In genomic region chr3:86547251-86547791, GRCm38 (mm10) we compare ENCODE assay signal across 8 mouse cellular contexts. TPM values are rescaled to one million over a fixed set of nuclear protein-coding genes. Genes with fewer than 3 reads are reported as not detected.
DNase-seq lines count a peak whose midpoint lies in the region; ATAC-seq and TF ChIP-seq lines count a peak whose summit lies in the region.

No protein-coding gene starts in this region.

- peak overlapping the region; percentile 65 for H3K4me3 ChIP-seq in testis, adult 2 months (ENCODE audit: control insufficient read depth, low read depth, low read length)
- peak overlapping the region; percentile 40 for H3K4me3 ChIP-seq in liver, embryonic 15.5 days (replicated peaks)
- H3K4me3 ChIP-seq in stomach, embryonic 16.5 days (replicated peaks; ENCODE audit: low read length), result peak overlapping the region; percentile 38

- H3K27me3 ChIP-seq in testis, adult 2 months (ENCODE audit: control insufficient read depth, insufficient read depth, low read length), result no peaks in the 10 kb centered on the region
- peaks cover 67% of the 10 kb centered on the region for H3K27me3 ChIP-seq in liver, embryonic 15.5 days
- peaks cover 39% of the 10 kb centered on the region for H3K27me3 ChIP-seq in stomach, embryonic 16.5 days (ENCODE audit: control insufficient read depth, insufficient read depth, low read length)

- no peak for ATAC-seq in liver, embryonic 15.5 days (ENCODE audit: insufficient read depth)
- ATAC-seq in stomach, embryonic 16.5 days (ENCODE audit: insufficient read depth, low FRiP score), result no peak

- no peak overlapping the region for H3K9ac ChIP-seq in liver, embryonic 15.5 days
- H3K9ac ChIP-seq in stomach, embryonic 16.5 days (ENCODE audit: low read length), result peak overlapping the region; percentile 49

- TF ChIP-seq CTCF in testis, adult 2 months (IDR thresholded peaks at IDR 0.05; ENCODE audit: control insufficient read depth, insufficient read depth, insufficient replicate concordance, low read depth, low read length), result no peak

- no peaks in the 10 kb centered on the region for H3K36me3 ChIP-seq in testis, adult 2 months (ENCODE audit: control insufficient read depth, insufficient read depth, low read length)
- H3K36me3 ChIP-seq in liver, embryonic 15.5 days (replicated peaks), result no peaks in the 10 kb centered on the region
- no peaks in the 10 kb centered on the region for H3K36me3 ChIP-seq in stomach, embryonic 16.5 days (ENCODE audit: control insufficient read depth, insufficient read depth, low read length)

- TF ChIP-seq POLR2A in testis, adult 2 months (IDR thresholded peaks at IDR 0.05; ENCODE audit: control insufficient read depth, low read depth, low read length), result no peak

- DNase-seq in cerebellum, adult 11 months, result peak; percentile 25
- DNase-seq in cerebellum, adult 9-10 months, result no peak
- DNase-seq in testis, postnatal 10 days (ENCODE audit: low spot score), result no peak
- peak; percentile 31 to 50 for DNase-seq in heart, postnatal 10 days
- DNase-seq in ovary, postnatal 14 days (ENCODE audit: low spot score), result no peak

- H3K4me1 ChIP-seq in testis, adult 2 months (ENCODE audit: control insufficient read depth, insufficient read depth, low read length), result peaks cover 8% of the 10 kb centered on the region
- H3K4me1 ChIP-seq in liver, embryonic 15.5 days (replicated peaks), result peaks cover 18% of the 10 kb centered on the region
- peaks cover 6% of the 10 kb centered on the region; the same call in 1 of the 2 replicates for H3K4me1 ChIP-seq in stomach, embryonic 16.5 days (ENCODE audit: control insufficient read depth, insufficient read depth, low read length)

- WGBS in liver, embryonic 15.5 days (ENCODE audit: insufficient replicate concordance), result 2% methylated on average over 42 of the region's 42 CpGs
- 7% methylated on average over 42 of the region's 42 CpGs for WGBS in stomach, embryonic 16.5 days

- H3K9me3 ChIP-seq in liver, embryonic 15.5 days (replicated peaks), result no peaks in the 10 kb centered on the region
- no peaks in the 10 kb centered on the region for H3K9me3 ChIP-seq in stomach, embryonic 16.5 days (replicated peaks; ENCODE audit: control insufficient read depth, low read length)

- H3K4me2 ChIP-seq in liver, embryonic 15.5 days, result peak overlapping the region; percentile 58
- peak overlapping the region; percentile 49 for H3K4me2 ChIP-seq in stomach, embryonic 16.5 days (ENCODE audit: low read depth, low read length)

- H3K27ac ChIP-seq in testis, adult 2 months (ENCODE audit: control insufficient read depth, insufficient read depth, low read depth, low read length), result no peak overlapping the region
- no peak overlapping the region for H3K27ac ChIP-seq in liver, embryonic 15.5 days (replicated peaks)
- peak overlapping the region; percentile 47 for H3K27ac ChIP-seq in stomach, embryonic 16.5 days (ENCODE audit: low read length)

- intact Hi-C loops in heart, postnatal 10 days (cut with DNase I), result loop anchor here (5.0 kb wide), 1 partner anchor 215 kb away; no protein-coding TSS in a partner anchor

RNA-seq across cellular contexts. Expression of gene Mab21l2, which starts 1.1 kb away (rescaled TPM):
- polyA plus RNA-seq in testis, adult 2 months (2012; rRNA removed), result 0.04 TPM in 1 of 2 replicates, not detected in the other
- under 1 TPM; 0.10 to 0.31 TPM for total RNA-seq in heart, postnatal 10 days (2021)
- 0.26 and 0.38 TPM in 2 replicates for polyA plus RNA-seq in liver, embryonic 15.5 days (2015; fragmentation: Nextera tagmentation; extraction: Ambion mirVana)
- polyA plus RNA-seq in stomach, embryonic 16.5 days (2015; fragmentation: Nextera tagmentation; extraction: Ambion mirVana), result 10.3 and 11.8 TPM in 2 replicates

Comparison
In these comparisons a context has a peak if more than half of its experiments do, and no peak if none do; other contexts are left out.
1. DNase-seq: peak in cerebellum, adult 11 months (single experiment) and heart, postnatal 10 days (2 of 2); none in cerebellum, adult 9-10 months (single experiment), testis, postnatal 10 days (single experiment) and ovary, postnatal 14 days (single experiment).
2. Peak in every context shown above with its lines, with median percentiles within 50 percentile points of each other: H3K4me3 ChIP-seq.